Mouse (Mus musculus) liver, embryonic 11.5 days (tissue): ENCODE measurements around the gene Spns3. TPM values are rescaled to one million over a fixed set of nuclear protein-coding genes. Genes with fewer than 3 reads are reported as not detected.

ENCODE experiments used
- ATAC-seq: fragments of 200-750 bp; cut with Nextera tagmentation; replicated peaks from 2 replicates; pipeline ENCODE4 v1.8.0; 2017; ENCODE audit warnings: moderate number of reproducible peaks, mild to moderate bottlenecking, moderate TSS enrichment, moderate library complexity; ENCODE audit not compliant: low FRiP score
- DNase-seq: peaks from one replicate; pipeline ENCODE4 v3.0.0-alpha.2; 2017; ENCODE audit warnings: low spot score
- H3K27ac ChIP-seq: fragments of 300-500 bp; sonication (generic); 2 replicates; pipeline ENCODE4 v1.5.1; 2014; ENCODE audit warnings: mild to moderate bottlenecking, low read depth, low read length, control low read depth
- H3K27me3 ChIP-seq: fragments of 300-500 bp; sonication (generic); replicated peaks from 2 replicates; pipeline ENCODE4 v1.6.1; 2014; ENCODE audit warnings: low read length, mixed read lengths; ENCODE audit not compliant: control insufficient read depth, insufficient read depth
- H3K36me3 ChIP-seq: fragments of 300-500 bp; sonication (generic); 2 replicates; pipeline ENCODE4 v1.6.1; 2014; ENCODE audit warnings: mild to moderate bottlenecking, low read length, moderate library complexity, mixed read lengths; ENCODE audit not compliant: control insufficient read depth, insufficient read depth
- H3K4me1 ChIP-seq: fragments of 300-500 bp; sonication (generic); replicated peaks from 2 replicates; pipeline ENCODE4 v1.6.1; 2014; ENCODE audit warnings: low read length, mixed read lengths; ENCODE audit not compliant: control insufficient read depth, insufficient read depth
- H3K4me2 ChIP-seq: fragments of 300-500 bp; sonication (generic); 2 replicates; pipeline ENCODE4 v1.6.1; 2014; ENCODE audit warnings: mild to moderate bottlenecking, control low read depth, moderate library complexity
- H3K4me3 ChIP-seq: fragments of 300-500 bp; sonication (generic); 2 replicates; pipeline ENCODE4 v1.5.1; 2014; ENCODE audit warnings: low read depth, low read length, control low read depth
- H3K9ac ChIP-seq: fragments of 300-500 bp; sonication (generic); 2 replicates; pipeline ENCODE4 v1.6.1; 2014; ENCODE audit warnings: low read depth, low read length, control low read depth
- H3K9me3 ChIP-seq: fragments of 300-500 bp; sonication (generic); 2 replicates; pipeline ENCODE4 v1.6.1; 2016; ENCODE audit warnings: low read length, inconsistent platforms, mixed read lengths; ENCODE audit not compliant: control insufficient read depth
- WGBS: fragments of 180-500 bp; shearing (Covaris S2); extraction: QIAGEN DNeasy Blood & Tissue Kit; methylation state at CpG from one replicate; pipeline ENCODE4 v1.1.7; 2014; 5-methylcytosine and 5-hydroxymethylcytosine counted together
- polyA plus RNA-seq: library from polyadenylated mRNA; unstranded; fragments of >200 nt; fragmentation: Nextera tagmentation; extraction: Ambion mirVana; gene quantifications from 2 replicates; pipeline ENCODE4 v1.2.1, GENCODE M21; 2014

Spns3 gene
- polyA plus RNA-seq, 1 experiment from 2014 or later = 1.9 TPM

DNA sequence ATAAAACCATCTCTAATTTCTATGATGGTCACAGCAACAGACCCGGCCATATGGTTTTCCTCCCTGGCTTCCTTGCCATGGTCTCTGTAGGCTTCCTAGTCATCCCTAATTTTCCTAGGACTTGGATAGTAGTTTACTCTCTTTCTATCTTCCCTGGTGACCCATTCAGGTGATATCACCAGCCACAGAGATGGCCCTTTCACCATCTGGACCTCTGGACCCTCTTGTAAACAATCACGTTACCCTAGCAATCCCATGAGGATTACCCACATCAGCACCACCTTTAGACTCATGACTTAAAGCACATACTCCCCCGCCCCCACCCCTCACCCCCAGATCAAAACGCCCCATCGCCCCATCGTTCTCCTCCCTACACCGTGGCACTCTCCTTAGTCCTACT, 16.0 kb upstream of the Spns3 start:
- DNase-seq (no peak), ATAC-seq (no peak)
- no peaks in the 10 kb centered on the region for H3K9me3 ChIP-seq
- no peak overlapping the region for H3K9ac ChIP-seq
- no peak overlapping the region for H3K27ac ChIP-seq
- H3K4me3 ChIP-seq = no peak overlapping the region
- H3K27me3 ChIP-seq = no peaks in the 10 kb centered on the region
- no peaks in the 10 kb centered on the region; the same call in 1 of the 2 replicates for H3K4me1 ChIP-seq
- H3K36me3 ChIP-seq = no peaks in the 10 kb centered on the region
- 69% methylated on average over 7 of the region's 7 CpGs for WGBS
- no peak overlapping the region for H3K4me2 ChIP-seq

DNA sequence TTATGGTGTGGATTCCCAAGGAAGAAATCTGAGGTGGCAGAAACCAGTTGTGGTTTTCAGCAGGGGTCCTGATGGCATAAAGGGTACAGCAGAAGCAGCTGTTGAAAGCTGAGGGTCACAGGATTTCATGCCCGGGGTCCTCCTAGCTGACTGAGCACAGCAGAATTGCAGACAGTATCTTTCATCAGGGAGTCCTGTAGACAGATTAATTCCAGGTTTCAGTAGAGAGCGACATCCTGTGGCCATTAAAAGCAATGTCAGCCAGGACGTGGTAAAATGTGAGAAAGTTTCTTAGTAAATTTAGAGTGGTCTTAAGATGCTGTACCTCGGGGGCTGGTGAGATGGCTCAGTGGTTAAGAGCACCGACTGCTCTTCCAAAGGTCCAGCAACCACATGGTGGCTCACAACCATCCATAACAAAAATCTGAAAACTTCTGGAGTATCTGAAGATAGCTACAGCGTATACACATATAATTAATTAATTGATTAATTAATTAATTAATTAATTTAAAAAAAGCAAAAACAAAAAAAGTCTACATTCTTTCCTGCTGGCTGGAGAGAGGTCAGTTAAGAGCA, 14.0 kb upstream of the Spns3 start:
- Histone ChIP-seq H3K9ac (no peak overlapping the region), H3K9me3 (no peaks in the 10 kb centered on the region), H3K27ac (no peak overlapping the region), H3K4me1 (no peaks in the 10 kb centered on the region; the same call in 1 of the 2 replicates), H3K4me3 (no peak overlapping the region), H3K36me3 (no peaks in the 10 kb centered on the region), H3K27me3 (no peaks in the 10 kb centered on the region), H3K4me2 (no peak overlapping the region)
- WGBS = 21% methylated on average over 6 of the region's 6 CpGs
- DNase-seq (no peak), ATAC-seq (peak; percentile 49; the same call in 1 of the 2 replicates)

DNA sequence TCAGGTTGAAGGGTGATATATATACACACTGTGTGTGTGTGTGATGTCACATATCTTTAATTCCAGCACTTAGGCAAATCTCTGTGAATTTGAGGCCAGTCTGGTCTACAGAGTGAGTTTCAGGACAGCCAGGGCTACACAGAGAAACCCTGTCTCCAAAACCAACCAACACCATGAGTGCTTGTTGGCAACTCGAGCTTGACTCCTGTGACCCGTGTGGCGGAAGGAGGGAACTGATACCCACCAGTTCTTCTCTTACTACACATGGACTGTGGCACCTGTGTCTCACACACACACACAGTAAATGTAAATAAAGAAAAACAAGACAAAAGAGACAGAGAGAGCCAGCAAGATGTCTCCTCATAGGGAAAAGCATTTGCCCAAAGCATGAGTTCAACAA, 10.4 kb upstream of the Spns3 start:
- Histone ChIP-seq H3K4me2 (no peak overlapping the region), H3K27ac (no peak overlapping the region), H3K27me3 (no peaks in the 10 kb centered on the region), H3K4me3 (no peak overlapping the region), H3K4me1 (no peaks in the 10 kb centered on the region), H3K9ac (no peak overlapping the region), H3K9me3 (no peaks in the 10 kb centered on the region), H3K36me3 (no peaks in the 10 kb centered on the region)
- DNase-seq (no peak), ATAC-seq (no peak)
- 62% methylated on average over 3 of the region's 3 CpGs for WGBS

DNA sequence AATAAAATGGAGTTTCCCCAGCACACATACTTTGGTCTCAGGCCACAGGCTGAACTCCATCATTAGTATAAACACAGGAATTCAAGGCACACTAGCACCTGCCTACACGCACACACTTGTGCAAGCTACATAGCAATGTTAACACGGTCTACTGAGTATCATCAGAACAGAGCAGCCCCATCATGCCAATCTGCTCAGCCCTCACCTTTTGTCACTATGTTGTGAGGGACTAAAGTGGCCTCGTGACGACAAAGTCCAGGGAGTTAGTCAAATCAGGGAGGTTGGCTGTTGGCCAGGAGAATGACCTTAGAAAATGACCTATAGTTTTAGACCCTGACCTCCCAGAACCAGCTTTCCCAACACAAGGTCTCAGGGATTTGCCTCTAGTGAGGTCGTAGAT, 7.8 kb upstream of the Spns3 start:
- Histone ChIP-seq H3K4me3 (no peak overlapping the region), H3K27ac (no peak overlapping the region), H3K9me3 (no peaks in the 10 kb centered on the region), H3K9ac (no peak overlapping the region), H3K36me3 (no peaks in the 10 kb centered on the region), H3K4me2 (no peak overlapping the region), H3K4me1 (no peaks in the 10 kb centered on the region), H3K27me3 (no peaks in the 10 kb centered on the region)
- DNase-seq (no peak), ATAC-seq (no peak)
- 71% methylated on average over 5 of the region's 5 CpGs for WGBS

DNA sequence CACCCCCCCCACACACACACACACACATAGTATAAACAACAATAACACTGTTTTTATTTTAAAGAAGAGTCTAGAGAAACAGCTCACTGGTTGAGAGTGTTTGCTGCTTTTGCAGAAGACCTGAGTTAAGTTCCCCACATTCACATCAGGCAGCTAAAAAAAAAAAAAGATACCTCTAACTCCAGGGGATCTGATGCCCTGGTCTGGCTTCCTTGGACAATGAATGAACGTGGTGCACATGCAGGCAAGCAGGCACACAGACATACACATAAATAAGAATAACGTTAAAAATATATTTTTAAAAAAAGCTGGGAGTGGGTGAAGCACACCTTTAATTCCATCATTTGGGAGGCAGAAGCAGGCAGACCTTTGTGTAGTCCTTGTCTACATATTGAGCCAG, 6.6 kb upstream of the Spns3 start:
- no peaks in the 10 kb centered on the region for H3K27me3 ChIP-seq
- H3K9ac ChIP-seq = no peak overlapping the region
- H3K9me3 ChIP-seq = no peaks in the 10 kb centered on the region
- no peak for ATAC-seq
- 49% methylated on average over 2 of the region's 2 CpGs for WGBS
- H3K4me2 ChIP-seq = no peak overlapping the region
- no peaks in the 10 kb centered on the region for H3K36me3 ChIP-seq
- no peak overlapping the region for H3K27ac ChIP-seq
- H3K4me1 ChIP-seq = no peaks in the 10 kb centered on the region
- DNase-seq = no peak
- H3K4me3 ChIP-seq = no peak overlapping the region

DNA sequence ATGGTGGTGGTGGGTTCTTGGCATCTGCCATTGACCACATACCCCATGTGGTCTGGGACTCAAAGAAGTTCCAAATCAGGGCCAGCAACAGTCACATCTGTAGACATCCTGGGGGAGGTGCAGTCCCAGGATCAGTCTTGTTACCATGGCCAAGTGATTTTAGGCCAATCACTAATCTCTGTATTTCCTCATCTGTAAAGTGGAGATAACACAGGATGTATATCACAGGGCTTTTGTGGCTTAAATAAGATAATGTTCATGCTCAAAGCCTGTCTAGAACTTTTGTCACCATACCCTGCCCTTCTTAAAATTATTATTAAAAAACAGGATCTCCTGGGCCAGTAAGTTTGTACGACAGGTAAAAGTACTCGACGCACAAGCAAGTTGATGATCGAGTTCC, 6.2 kb upstream of the Spns3 start:
- Histone ChIP-seq H3K27ac (no peak overlapping the region), H3K4me1 (no peaks in the 10 kb centered on the region), H3K9me3 (no peaks in the 10 kb centered on the region), H3K9ac (no peak overlapping the region), H3K36me3 (no peaks in the 10 kb centered on the region), H3K4me2 (no peak overlapping the region), H3K4me3 (no peak overlapping the region), H3K27me3 (no peaks in the 10 kb centered on the region)
- no peak for ATAC-seq
- WGBS = 79% methylated on average over 4 of the region's 4 CpGs
- DNase-seq = no peak

DNA sequence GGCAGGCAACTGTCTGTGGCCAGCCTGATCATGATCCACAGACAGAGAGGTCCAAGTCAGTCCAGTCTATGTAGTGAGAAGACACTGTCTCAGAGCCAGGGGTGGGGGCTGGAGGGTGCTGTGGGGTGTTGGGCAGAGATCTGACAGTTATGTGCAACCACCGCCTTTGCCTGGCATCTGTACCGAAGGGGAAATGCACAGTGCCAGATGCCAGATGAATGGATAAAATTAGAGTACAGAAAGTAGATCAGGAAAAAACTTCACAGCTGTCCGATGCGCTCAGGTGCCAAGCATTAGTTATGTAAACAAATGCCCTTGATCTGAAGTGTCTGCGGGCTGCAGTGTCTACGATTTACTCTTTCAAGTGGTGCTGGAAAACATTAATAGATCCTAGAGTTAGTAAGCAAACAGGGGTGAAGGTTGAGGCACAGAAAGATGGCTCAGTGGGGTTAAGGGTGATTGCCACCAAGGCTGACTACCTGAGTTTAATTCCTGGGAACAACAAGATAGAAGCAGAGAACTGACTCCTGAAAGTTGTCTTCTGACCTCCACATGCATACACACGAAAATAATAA, 1.3 kb upstream of the Spns3 start:
- Histone ChIP-seq H3K9ac (no peak overlapping the region), H3K9me3 (no peaks in the 10 kb centered on the region), H3K4me2 (no peak overlapping the region), H3K4me1 (0 out of 2 replicates have a peak, but pooled peaks cover 14% of the 10 kb centered on the region), H3K27ac (no peak overlapping the region), H3K36me3 (no peaks in the 10 kb centered on the region), H3K27me3 (no peaks in the 10 kb centered on the region), H3K4me3 (no peak overlapping the region)
- WGBS = 70% methylated on average over 7 of the region's 7 CpGs
- DNase-seq = no peak
- no peak for ATAC-seq

DNA sequence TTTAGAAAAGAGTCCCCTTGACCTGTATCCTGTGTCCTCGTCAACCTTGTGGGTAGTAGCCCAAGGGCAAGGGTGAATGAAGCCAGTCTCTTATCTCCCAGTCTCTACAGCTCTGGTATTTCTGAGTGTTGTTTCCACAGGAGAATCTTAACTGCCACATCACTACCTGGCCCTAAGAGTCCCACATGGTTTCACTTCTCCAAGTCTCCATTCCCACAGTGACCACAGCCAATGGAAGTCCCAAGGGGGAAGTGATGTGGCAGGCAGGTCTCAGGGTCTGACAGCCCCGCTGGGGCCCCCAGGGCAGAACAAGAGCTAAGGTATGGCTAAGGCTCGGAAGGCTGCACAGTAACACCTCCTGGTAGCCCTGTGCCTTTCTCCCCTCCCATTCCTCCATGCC, 3.1 kb downstream of the Spns3 start:
- no peak overlapping the region for H3K9ac ChIP-seq
- WGBS = 55% methylated on average over 3 of the region's 3 CpGs

DNA sequence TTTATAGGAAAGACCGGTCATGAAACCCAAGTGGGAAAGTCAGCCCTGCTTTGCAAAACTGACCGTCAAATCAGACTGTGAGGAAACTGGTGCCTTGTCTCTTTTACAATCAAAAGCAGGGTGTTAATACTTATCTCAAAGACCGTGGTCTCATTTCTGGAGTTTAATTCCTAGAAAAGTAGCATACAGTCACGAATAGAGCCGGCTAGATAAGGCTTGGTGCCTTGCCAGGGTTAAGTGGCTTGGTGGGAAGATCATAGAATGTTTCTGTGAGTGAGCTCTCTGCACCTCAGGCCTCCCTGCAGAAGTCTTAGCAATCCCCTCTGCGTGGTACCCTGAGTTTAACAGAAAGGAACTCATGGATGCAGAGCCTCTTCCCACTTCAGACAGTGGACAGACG, 5.6 kb downstream of the Spns3 start:
- no peak for ATAC-seq
- DNase-seq = no peak
- Histone ChIP-seq H3K27ac (no peak overlapping the region), H3K36me3 (no peaks in the 10 kb centered on the region), H3K4me2 (no peak overlapping the region), H3K4me3 (no peak overlapping the region), H3K4me1 (peaks cover 17% of the 10 kb centered on the region), H3K9ac (no peak overlapping the region), H3K27me3 (no peaks in the 10 kb centered on the region), H3K9me3 (no peaks in the 10 kb centered on the region)
- WGBS = 52% methylated on average over 7 of the region's 7 CpGs

More for the DNA sequence above, 3.1 kb downstream of the Spns3 start:
- Histone ChIP-seq H3K27ac (no peak overlapping the region), H3K4me1 (peaks cover 28% of the 10 kb centered on the region), H3K9me3 (no peaks in the 10 kb centered on the region), H3K36me3 (no peaks in the 10 kb centered on the region), H3K4me3 (no peak overlapping the region), H3K4me2 (no peak overlapping the region), H3K27me3 (no peaks in the 10 kb centered on the region)
- ATAC-seq = no peak
- DNase-seq = no peak
